Mouse (Mus musculus): ENCODE results near the gene Kcnc2. TPM values are rescaled to one million over a fixed set of nuclear protein-coding genes. Genes with fewer than 3 reads are reported as not detected.

Kcnc2 gene
- total RNA-seq, 2 experiments from 2014 or later, result 79.4 to 82.8 TPM

Other genes with a start within 250 kb of the Kcnc2 start
- gene Glipr1l1, start 210.9 kb upstream of the Kcnc2 start, total RNA-seq (2021), result not detected
- not detected for gene Glipr1l2, start 187.8 kb upstream of the Kcnc2 start, total RNA-seq (2021)
- not detected for gene Glipr1l3, start 110.8 kb upstream of the Kcnc2 start, total RNA-seq (2021)
- gene Caps2, start 107.5 kb upstream of the Kcnc2 start, total RNA-seq (2021), result under 1 TPM; 0.10 to 0.21 TPM